Mouse (Mus musculus) heart, embryonic 16.5 days (tissue): ENCODE results near the gene Hhatl. TPM values are rescaled to one million over a fixed set of nuclear protein-coding genes. Genes with fewer than 3 reads are reported as not detected.

ENCODE experiments used
- ATAC-seq: fragments of 200-750 bp; cut with Nextera tagmentation; replicated peaks from 2 replicates; pipeline ENCODE4 v1.8.0; 2017; ENCODE audit warnings: moderate number of reproducible peaks; ENCODE audit not compliant: insufficient read depth, low FRiP score; ENCODE audit errors: extremely low read depth
- H3K27ac ChIP-seq: fragments of 300-500 bp; sonication (generic); 2 replicates; pipeline ENCODE4 v1.5.1; 2014; ENCODE audit warnings: mild to moderate bottlenecking, low read length, control low read depth, moderate library complexity
- H3K27me3 ChIP-seq: fragments of 300-500 bp; sonication (generic); 2 replicates; pipeline ENCODE4 v1.6.1; 2014; ENCODE audit warnings: low read length, mixed read lengths; ENCODE audit not compliant: control insufficient read depth, insufficient read depth
- H3K36me3 ChIP-seq: fragments of 300-500 bp; sonication (generic); 2 replicates; pipeline ENCODE4 v1.6.1; 2014; ENCODE audit not compliant: control insufficient read depth, insufficient read depth
- H3K4me1 ChIP-seq: fragments of 300-500 bp; sonication (generic); 2 replicates; pipeline ENCODE4 v1.6.1; 2014; ENCODE audit warnings: low read length, mixed read lengths; ENCODE audit not compliant: control insufficient read depth, insufficient read depth
- H3K4me2 ChIP-seq: fragments of 300-500 bp; sonication (generic); 2 replicates; pipeline ENCODE4 v1.6.1; 2014; ENCODE audit warnings: low read depth, mild to moderate bottlenecking, control low read depth, low read length
- H3K4me3 ChIP-seq: fragments of 300-500 bp; sonication (generic); 2 replicates; pipeline ENCODE4 v1.5.1; 2014; ENCODE audit warnings: mild to moderate bottlenecking, control low read depth, low read length
- H3K9ac ChIP-seq: fragments of 300-500 bp; sonication (generic); 2 replicates; pipeline ENCODE4 v1.6.1; 2014; ENCODE audit warnings: low read length, control low read depth
- H3K9me3 ChIP-seq: fragments of 300-500 bp; sonication (generic); replicated peaks from 2 replicates; pipeline ENCODE4 v1.6.1; 2016; ENCODE audit warnings: low read length; ENCODE audit not compliant: control insufficient read depth
- WGBS: fragments of 180-500 bp; shearing (Covaris S2); extraction: QIAGEN DNeasy Blood & Tissue Kit; methylation state at CpG from one replicate; pipeline ENCODE4 v1.1.7; 2014; 5-methylcytosine and 5-hydroxymethylcytosine counted together
- polyA plus RNA-seq: library from polyadenylated mRNA; unstranded; fragments of >200 nt; fragmentation: Nextera tagmentation; extraction: Ambion mirVana; gene quantifications from 2 replicates; pipeline ENCODE4 v1.2.1, GENCODE M21; 2015

Gene Hhatl
- polyA plus RNA-seq, 1 experiment from 2014 or later = 25.3 TPM

DNA sequence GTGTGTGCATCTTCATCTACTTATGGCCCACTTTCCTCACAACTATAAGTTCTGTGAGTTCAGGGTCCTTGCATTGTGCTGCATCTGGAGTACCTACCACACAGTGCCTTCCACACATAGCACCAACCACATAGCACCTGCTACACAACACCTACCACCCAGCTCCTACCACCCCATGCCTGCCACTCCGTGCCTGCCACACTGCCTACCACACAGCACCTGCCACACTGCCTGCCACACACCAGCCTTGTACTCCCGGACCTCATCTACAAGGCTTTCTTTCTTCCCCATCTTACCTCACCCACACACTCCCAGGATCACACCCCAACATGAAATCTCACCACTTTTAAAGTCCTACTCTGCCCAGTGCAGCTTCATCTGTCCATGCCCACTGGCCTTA, 5.9 kb downstream of the Hhatl start:
- peaks cover 12% of the 10 kb centered on the region for H3K4me1 ChIP-seq
- no peak overlapping the region for H3K4me2 ChIP-seq
- no peaks in the 10 kb centered on the region for H3K9me3 ChIP-seq
- no peaks in the 10 kb centered on the region for H3K36me3 ChIP-seq
- no peak overlapping the region for H3K4me3 ChIP-seq
- WGBS = 79% methylated on average over 2 of the region's 2 CpGs
- no peak overlapping the region for H3K27ac ChIP-seq
- no peaks in the 10 kb centered on the region for H3K27me3 ChIP-seq
- no peak overlapping the region for H3K9ac ChIP-seq
- no peak for ATAC-seq

DNA sequence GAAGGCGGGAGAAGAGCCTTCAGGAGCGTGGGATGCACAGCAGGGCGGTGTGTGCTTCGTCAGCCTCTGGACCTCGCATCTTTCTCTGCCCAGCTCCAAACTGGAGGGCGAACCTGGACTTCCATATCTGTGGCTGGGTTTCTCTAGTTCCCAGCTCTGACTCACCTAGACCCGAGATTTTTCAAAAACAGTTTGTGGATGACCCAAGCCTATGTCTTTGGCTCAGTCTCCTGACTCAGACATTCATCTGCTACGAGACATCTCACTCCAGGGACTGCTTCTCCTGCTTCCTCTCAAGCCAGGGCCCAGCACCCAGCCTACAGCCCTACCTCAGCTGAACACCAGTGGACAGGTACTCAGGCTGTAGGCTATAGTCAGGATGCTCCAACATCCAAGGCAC, 7.0 kb downstream of the Hhatl start:
- Histone ChIP-seq H3K36me3 (no peaks in the 10 kb centered on the region), H3K4me2 (no peak overlapping the region), H3K27ac (no peak overlapping the region), H3K4me3 (no peak overlapping the region), H3K4me1 (peaks cover 2% of the 10 kb centered on the region; the same call in 1 of the 2 replicates), H3K9ac (no peak overlapping the region), H3K27me3 (0 out of 2 replicates have a peak, but pooled peaks cover 3% of the 10 kb centered on the region), H3K9me3 (no peaks in the 10 kb centered on the region)
- whole genome bisulfite sequencing = 83% methylated on average over 8 of the region's 8 CpGs
- ATAC-seq = no peak

DNA sequence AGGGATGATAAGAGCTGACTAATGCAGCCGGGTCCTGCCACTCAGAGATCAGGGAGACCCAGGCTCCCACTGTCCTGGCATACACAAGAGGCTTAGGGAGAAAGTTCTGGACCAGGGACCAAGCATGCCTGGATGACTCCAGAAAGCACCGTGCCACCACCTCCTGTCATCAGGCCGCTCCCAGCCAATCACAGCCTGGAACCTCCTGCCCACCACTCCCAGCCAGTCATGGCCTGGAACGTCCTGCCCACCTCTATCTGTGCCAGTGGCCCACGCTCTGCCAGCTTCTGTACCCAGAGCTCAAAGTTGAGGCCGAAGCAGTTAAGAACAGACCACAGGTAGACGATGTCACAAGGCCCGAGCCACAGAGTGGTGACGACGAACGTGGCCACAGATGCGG, 7.5 kb downstream of the Hhatl start:
- Histone ChIP-seq H3K9me3 (no peaks in the 10 kb centered on the region), H3K4me3 (no peak overlapping the region), H3K36me3 (no peaks in the 10 kb centered on the region), H3K9ac (no peak overlapping the region), H3K27me3 (0 out of 2 replicates have a peak, but pooled peaks cover 4% of the 10 kb centered on the region), H3K4me2 (no peak overlapping the region), H3K4me1 (peaks cover 2% of the 10 kb centered on the region; the same call in 1 of the 2 replicates), H3K27ac (no peak overlapping the region)
- 76% methylated on average over 12 of the region's 12 CpGs for WGBS
- ATAC-seq = 0 out of 2 replicates have a peak, but pooled peaks have one; percentile 43

DNA sequence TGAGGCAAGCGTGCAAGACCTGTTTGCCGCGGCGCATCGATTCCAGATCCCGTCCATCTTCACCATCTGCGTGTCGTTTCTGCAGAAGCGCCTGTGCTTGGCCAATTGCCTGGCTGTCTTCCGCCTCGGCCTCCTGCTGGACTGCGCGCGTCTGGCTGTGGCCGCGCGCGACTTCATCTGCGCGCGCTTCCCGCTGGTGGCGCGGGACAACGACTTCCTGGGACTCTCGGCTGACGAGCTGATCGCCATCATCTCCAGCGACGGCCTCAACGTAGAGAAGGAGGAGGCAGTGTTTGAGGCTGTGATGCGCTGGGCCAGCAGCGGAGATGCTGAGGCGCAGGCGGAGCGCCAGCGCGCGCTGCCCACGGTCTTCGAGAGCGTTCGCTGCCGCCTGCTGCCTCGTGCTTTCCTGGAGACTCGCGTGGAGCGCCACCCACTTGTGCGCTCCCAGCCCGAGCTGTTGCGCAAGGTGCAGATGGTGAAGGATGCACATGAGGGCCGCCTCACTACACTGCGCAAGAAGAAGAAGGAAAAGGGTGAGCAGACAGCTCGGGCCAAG, 14.2 kb downstream of the Hhatl start:
- Histone ChIP-seq H3K9me3 (no peaks in the 10 kb centered on the region), H3K9ac (peak overlapping the region; percentile 63), H3K4me3 (peak overlapping the region; percentile 49), H3K27ac (no peak overlapping the region), H3K27me3 (peaks cover 32% of the 10 kb centered on the region), H3K4me2 (peak overlapping the region; percentile 84), H3K36me3 (no peaks in the 10 kb centered on the region), H3K4me1 (peaks cover 28% of the 10 kb centered on the region)
- 0 out of 2 replicates have a peak, but pooled peaks have one; percentile 4 for ATAC-seq
- 11% methylated on average over 54 of the region's 54 CpGs for WGBS

DNA sequence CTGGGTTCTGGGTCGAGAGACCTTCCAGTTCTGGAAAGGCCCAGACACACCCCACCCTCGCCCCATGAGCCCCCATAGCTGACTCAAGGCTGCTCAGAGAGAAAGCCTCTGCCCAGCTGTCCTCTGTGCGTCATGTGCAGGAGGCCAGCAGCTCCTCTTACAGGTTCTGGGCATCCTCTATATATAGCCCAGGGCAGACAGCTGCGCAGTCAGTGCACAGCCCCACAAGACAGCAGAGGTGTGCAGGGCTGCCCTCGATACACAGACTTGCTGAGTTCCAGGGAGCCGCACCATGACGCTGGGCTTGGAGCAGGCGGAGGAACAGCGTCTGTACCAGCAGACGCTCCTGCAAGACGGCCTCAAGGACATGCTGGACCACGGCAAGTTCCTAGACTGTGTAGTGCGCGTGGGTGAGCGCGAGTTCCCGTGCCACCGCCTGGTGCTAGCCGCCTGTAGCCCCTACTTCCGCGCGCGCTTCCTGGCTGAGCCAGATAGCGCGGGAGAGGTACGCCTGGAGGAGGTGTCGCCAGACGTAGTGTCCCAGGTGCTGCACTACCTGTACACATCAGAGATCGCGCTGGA, 14.7 kb downstream of the Hhatl start, which contains the start of gene Klhl40:
Gene Klhl40 (plus strand): TSS at position 124 of the 582 bp plus-strand sequence.
- peak within 1 kb of the TSS; percentile 49 for H3K4me3 ChIP-seq
- H3K4me2 ChIP-seq = peak within 1 kb of the TSS; percentile 84
- peaks cover 32% of the 10 kb centered on the region for H3K27me3 ChIP-seq
- peak within 1 kb of the TSS; percentile 85 for H3K27ac ChIP-seq
- ATAC-seq = 0 out of 2 replicates have a peak, but pooled peaks have one; percentile 35
- peak within 1 kb of the TSS; percentile 63 for H3K9ac ChIP-seq
- no peaks in the 10 kb centered on the region for H3K36me3 ChIP-seq
- H3K4me1 ChIP-seq = peaks cover 27% of the 10 kb centered on the region
- H3K9me3 ChIP-seq = no peaks in the 10 kb centered on the region
- WGBS = 12% methylated on average over 30 of the region's 30 CpGs

DNA sequence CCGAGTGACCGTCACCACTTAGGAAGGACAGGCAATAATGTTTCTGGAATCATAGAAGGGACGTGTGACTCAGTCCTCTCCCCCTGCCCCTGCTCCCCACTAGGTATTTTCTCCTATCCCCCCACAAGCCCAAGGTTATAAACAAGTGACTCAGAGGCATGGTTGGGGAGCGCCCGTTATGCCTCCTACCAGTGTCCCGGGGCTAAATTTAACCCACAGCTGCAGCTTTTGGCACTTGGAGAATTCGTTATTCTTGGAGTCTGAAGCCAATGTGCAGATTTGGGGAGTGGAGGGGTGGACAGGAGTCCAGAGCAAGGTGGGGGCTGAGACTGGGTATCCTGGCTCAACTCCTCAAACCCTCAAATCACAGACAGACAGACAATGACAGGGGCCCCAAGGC, 15.8 kb downstream of the Hhatl start:
- Histone ChIP-seq H3K4me1 (peaks cover 26% of the 10 kb centered on the region), H3K9ac (peak overlapping the region; percentile 55), H3K27me3 (peaks cover 32% of the 10 kb centered on the region), H3K9me3 (no peaks in the 10 kb centered on the region), H3K4me3 (no peak overlapping the region), H3K36me3 (no peaks in the 10 kb centered on the region), H3K4me2 (peak overlapping the region; percentile 44; the same call in 1 of the 2 replicates), H3K27ac (peak overlapping the region; percentile 85)
- WGBS = 47% methylated on average over 7 of the region's 7 CpGs
- peak; percentile 63 for ATAC-seq

DNA sequence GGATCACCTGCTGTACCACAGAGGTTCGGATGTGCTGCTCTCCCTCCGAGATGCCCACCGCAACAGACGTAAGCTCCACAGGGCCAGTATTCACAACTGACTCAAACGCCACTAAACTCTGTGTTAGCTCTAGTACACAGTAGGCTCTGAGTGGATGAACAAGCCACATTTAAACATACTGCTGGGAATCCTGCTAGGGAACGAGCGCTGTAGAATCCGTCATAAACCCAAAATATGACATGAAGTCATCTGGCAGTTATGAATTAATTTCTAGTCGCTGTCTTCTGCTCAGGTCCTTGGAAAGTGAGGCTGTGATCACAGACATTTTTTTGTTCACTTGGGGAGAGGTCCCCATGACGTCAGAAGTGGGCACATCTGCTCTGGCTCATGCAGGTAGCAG, 16.4 kb downstream of the Hhatl start:
- peak overlapping the region; percentile 55 for H3K9ac ChIP-seq
- peaks cover 26% of the 10 kb centered on the region for H3K4me1 ChIP-seq
- H3K27me3 ChIP-seq = peaks cover 32% of the 10 kb centered on the region
- no peaks in the 10 kb centered on the region for H3K9me3 ChIP-seq
- H3K4me3 ChIP-seq = no peak overlapping the region
- ATAC-seq = no peak
- 67% methylated on average over 10 of the region's 10 CpGs for WGBS
- H3K27ac ChIP-seq = peak overlapping the region; percentile 85
- H3K36me3 ChIP-seq = no peaks in the 10 kb centered on the region
- H3K4me2 ChIP-seq = peak overlapping the region; percentile 44; the same call in 1 of the 2 replicates

DNA sequence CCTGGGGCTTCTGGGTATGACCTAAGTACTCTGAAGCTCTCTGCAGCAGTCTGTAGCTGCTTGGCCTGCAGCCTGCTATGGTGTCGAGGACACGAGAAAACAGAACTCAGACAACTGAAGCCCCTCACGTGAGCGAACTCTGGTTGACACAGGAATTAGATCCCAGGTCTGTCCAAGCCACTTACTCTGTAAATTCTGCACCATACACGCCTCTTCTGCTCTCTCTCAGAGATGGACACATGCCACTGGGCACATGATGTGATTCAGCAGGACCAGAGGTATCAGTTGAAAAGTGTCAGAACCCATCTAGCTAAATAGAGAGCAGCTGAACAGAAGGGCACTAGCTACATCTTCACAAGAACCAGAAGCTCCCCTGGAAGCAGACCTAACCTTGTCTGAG, 19.9 kb downstream of the Hhatl start:
- Histone ChIP-seq H3K27ac (0 out of 2 replicates have a peak overlapping the region, but pooled peaks have one; percentile 10), H3K4me1 (peaks cover 17% of the 10 kb centered on the region), H3K27me3 (peaks cover 9% of the 10 kb centered on the region), H3K4me3 (no peak overlapping the region), H3K9me3 (no peaks in the 10 kb centered on the region), H3K36me3 (peaks cover 9% of the 10 kb centered on the region), H3K9ac (0 out of 2 replicates have a peak overlapping the region, but pooled peaks have one; percentile 4), H3K4me2 (no peak overlapping the region)
- no peak for ATAC-seq
- 50% methylated on average over 5 of the region's 5 CpGs for WGBS

DNA sequence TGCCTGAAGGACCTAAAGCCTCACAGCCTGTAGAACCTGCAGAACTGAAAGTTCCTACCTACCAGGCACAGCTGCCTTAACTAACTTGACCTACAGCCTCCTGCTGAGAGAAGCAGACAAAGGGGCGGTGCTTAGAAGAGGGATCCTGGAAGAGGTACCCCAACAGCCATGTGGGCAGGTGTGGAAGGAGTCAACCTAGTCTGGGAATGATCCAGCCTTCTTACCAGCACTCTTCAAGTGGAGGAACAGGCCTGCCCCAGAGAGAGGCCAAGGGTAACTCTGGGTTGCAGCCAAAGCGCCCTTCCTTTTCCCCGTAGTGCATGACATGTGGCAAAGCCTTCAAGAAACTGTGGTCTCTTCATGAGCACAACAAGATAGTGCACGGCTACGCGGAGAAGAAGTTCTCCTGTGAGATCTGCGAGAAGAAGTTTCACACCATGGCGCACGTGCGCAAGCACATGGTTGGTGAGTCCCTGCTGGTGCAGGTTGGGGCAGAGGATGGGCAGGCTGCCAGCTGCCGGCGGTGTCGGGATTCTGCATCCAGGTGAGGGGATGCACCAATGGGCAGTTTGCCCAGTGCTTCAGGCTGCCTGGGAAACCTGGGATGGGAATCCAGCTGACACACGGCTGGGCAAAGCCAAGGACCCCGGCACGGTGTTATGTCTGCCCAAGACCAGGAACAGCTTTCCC, 27.0 kb downstream of the Hhatl start:
- Histone ChIP-seq H3K36me3 (peaks cover 52% of the 10 kb centered on the region), H3K4me1 (peaks cover 13% of the 10 kb centered on the region), H3K9ac (no peak overlapping the region), H3K4me2 (no peak overlapping the region), H3K27me3 (no peaks in the 10 kb centered on the region), H3K4me3 (no peak overlapping the region), H3K9me3 (no peaks in the 10 kb centered on the region), H3K27ac (no peak overlapping the region)
- no peak for ATAC-seq
- 84% methylated on average over 16 of the region's 16 CpGs for WGBS
